Mouse (Mus musculus) brain, adult 2 months (tissue): ENCODE results near the gene Actg1.

Source experiments
- DNase-seq: peaks from one replicate; pipeline ENCODE4 v3.0.0; 2011; ENCODE audit warnings: low read depth, low spot score

Gene Actg1

DNA sequence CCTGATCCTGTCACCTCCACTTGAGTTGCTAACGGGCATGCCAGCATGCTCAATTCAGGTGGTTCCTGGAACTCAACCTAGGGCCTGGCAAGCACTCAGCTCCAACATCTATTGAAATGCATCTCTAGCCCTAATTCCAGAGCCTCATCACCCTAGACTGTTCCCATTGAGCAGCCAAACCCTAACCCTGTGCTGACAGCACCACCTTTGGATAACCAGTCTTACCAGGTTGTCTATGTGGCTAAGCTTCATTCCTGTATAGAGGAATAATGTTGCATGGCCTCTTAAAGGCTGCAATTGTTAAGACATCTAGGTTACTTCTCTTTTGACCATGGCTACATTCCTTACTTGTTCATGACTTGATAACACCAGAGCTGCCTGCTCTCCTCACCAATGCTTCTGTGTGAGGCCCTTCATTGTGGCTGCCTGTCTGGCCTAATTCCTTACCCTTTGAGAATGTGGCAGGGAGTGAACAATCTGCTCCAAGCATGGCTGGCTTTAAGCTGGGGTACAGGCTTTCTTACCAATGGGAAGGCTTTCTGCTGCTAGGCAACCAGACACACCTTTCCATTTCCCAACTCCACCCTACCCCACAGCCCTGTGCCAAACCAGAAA, 3.2 kb downstream of the Actg1 start:
- DNase-seq, result peak; percentile 38

DNA sequence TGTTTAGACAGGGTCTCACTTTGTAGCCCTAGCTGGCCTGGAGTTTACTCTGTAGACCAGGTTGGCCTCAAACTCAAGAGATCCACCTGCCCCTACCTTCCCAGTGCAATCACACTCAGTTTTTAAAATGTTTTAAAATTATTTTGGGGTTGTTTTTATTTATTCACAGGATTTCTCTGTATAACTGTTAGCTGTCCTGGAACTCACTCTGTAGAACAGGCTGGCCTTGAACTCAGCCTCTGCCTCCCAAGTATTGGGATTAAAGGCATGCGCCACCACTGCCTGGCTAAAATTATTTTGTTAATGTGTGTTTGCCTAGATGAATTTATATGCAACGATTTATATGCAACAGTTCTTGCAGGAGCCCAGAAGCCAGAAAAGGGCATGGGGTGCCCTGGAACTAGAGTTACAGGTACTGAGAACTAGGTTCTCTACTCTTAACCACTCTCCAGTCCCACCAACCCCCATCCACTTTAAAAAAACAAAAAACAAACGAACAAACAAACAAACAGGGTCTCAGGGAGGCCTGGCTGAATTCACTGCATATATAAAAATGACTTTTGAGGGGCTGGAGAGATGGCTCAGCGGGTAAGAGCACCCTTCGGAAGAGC, 3.9 kb downstream of the Actg1 start:
- DNase-seq, result no peak

DNA sequence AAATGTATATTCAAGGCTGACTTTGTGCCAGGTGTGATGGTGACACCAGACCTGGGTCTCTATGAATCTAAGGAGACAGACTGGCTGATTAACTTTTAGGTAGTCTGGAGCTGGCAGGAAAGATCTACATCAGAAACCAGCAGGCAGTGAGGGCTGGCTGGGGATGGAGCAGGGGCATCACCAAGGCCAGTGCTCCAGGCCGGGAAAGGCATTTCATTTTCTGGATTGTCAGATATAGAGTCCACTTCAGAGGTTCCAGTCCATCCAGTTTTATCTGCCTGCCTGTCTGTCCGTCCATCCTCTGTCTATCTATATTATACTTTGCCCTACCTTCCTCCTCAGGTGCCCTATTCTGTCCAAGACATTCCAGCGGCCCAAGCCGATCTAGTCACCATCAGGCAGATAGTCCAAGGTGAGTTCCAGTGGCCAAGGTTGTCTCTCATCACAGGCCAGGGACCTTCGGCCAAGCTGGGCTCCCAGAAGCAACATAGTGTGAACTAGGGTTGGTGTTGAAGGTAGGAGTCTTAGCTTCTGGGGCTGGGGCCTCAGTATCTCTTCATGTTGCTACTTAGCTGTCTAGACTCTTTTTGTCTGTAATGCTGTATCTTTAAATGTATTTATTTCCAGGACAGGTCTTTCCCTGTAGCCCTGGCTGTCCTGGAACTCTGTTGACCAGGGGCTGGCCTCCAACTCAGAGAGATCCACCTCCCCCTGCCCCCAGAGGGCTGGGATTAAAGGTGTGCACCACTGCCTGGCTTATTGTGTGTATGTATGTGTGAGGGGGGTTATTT, 4.6 kb downstream of the Actg1 start:
- peak; percentile 1 for DNase-seq

DNA sequence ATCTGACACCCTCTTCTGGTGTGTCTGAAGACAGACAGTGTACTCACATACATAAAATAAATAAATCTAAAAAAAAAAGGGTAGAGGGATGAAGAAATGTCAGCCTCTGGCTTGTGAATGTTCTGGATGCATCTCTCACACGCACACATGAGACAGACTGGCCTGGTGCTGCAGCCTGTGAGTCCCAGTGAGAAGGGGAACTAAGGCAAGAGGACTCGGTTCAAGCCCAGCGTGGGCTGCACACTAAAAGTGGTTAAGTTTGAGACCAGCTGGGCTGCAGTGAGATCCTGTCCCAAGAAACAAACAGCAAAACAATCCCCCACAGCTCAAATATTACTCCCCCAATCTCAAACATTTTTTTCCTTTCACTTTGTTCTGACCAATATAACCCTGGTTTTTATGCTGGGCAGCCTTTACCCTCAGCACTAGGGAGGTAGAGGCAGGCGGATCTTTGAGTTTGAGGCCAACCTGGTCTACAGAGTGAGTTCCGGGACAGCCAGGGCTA, 5.6 kb downstream of the Actg1 start:
- no peak for DNase-seq

DNA sequence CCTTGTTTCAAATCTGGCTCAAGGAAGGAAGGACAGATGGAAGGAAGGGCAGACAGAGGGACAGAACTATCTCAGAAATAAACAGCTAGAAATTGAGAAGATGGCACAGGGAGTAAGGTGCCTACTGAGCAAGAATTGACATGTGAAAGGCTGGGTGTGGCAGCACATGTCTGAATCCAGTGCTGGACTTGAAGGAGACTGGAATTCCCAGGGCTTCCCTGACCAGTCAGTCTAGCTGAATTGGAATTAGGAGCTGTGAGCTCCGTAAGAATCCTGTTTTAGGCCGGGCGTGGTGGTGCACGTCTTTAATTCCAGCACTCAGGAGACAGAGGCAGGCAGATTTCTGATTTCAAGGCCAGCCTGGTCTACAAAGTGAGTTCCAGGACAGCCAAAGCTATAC, 6.7 kb downstream of the Actg1 start:
- DNase-seq, result no peak

DNA sequence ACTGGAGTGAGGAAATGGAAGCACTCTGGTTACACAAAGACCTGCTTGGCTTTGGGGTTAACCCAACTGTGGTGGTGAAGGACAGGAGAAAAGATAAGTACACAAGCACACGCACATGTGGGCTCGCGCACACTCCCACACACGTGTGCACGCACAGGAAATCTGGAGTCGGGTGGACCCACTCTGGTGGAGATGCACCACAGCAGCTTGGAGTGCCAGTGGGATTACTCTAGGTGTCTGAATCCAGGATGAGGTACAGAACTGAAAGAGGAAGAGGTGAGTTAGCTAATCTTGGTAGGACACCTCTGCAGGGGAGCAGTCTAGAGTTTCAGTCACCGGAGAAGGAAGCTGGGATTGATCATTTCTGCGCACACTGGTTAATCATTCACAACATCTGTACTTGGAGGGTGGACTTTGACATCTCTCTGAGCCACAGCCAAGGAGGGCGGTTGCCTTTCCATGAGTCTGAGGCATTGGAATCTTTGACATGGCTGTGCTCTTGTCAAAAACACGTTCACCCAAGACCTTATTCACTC, 8.3 kb downstream of the Actg1 start:
- no peak for DNase-seq

DNA sequence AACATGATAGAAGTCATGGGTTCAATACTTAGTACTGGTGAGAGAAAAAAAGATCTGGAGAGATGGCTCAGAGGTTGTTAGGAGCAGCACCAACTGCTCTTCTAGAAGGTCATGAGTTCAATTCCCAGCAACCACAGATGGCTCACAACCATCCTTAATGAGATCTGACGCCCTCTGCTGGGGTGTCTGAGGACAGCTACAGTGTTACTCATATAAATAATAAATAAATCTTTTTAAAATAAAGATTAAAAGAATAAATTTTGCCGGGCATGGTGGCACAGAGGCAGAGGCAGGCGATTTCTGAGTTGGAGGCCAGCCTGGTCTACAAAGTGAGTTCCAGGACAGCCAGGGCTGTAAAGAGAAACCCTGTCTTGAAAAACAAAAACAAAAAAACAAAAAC, 9.6 kb downstream of the Actg1 start:
- DNase-seq, result no peak

DNA sequence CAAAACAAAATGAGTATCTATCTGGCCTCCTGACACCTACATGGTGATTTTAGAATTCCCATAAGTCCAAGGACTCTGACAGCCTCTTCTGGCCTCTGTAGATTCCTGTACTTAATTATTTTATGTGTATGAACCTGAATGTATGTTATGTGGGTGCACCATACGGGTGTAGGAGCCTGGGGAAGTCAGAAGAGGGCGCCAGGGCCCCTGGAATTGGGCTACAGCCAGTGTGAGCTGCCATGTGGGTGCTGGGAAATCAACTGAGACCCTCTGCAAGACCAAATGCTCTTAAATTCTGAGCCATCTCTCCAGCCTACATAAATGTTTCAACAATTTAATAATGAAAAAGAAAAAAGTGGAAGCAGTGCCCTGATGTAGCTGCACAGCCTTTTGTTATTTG, 10.9 kb downstream of the Actg1 start:
- no peak for DNase-seq

DNA sequence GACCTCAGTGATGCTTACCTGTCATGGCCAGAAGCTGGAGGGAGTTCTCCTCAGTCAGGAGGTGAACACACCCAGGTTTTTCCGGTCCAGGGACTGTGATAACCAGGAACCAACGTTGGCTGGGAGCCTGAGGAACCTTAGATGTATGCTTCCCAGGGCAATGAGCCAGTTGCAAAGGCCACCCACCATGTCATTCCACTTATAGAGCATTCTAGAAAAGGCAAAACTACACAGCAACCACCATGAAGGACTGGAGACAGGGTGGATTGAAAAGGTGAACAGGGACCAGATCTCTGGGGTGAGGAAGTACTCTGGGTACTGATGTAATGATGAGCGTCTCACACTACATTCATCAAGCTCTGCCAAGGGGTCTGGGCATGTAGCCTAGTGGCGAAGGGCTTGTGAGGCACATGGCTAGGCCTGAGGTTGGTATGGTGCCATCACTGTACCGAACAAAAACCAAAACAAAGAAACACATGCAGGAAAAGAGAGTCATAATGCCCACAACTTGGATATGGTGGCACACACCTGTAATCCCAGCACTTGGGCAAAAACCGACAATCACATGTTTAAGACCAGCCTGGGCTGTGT, 12.8 kb downstream of the Actg1 start:
- DNase-seq, result no peak

DNA sequence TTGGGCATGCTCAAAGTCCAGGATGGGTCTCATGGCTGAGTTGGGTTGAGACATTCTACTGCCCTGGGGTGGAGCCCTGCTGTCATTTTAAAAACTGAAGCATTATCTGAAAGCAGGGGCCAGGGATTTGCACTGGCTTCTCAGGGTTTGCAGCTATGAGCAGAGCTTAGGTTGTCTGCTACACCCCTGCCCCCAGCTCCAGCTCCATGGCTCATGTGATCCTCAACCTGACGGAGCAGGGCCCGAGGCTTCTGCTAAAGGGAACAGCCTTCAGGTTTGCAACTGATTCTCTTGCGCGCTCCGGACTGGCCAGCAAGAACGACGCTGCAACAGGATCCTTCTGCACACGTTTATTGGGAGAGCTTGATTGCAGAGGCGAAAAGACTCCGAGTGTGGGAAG, 28.2 kb downstream of the Actg1 start:
- no peak for DNase-seq

DNA sequence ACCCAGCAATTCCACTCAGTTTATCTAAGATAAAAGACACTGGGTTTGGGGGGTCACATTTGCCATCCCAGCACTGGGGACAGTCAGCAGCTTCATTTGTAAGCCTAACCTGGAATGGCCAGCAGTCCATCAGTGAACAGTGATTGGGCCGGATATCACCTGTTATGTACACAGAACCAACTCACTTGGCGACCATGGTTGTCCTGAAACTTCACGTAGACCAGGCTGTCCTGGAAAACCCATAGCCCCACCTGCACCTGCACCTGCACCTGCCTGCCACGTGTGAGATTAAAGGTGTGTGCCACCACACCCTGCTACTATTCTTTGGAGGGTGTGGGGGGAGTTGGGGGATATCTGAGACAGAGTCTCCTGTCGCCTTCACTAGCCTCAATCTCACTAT, 29.0 kb downstream of the Actg1 start:
- DNase-seq, result no peak

DNA sequence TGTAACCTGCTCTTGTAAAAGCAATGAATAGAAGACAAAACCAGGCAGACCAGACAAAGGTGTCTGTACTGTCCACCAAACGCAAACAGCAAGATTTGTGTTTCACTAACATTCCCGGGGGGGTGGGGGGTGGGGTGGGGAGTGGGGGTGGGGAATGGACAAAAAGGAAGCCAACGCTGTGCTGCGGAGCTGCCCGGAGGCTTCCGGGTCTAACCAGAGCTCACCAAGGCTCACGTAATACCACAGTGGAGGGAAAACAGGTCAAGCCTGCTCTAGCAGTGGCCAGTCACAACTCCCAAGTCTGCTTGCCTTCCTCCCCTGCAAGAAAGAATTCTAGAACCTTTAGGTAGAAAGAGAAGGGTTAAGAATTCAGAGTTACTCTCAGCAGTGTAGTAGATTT, 30.9 kb downstream of the Actg1 start:
- DNase-seq, result no peak

DNA sequence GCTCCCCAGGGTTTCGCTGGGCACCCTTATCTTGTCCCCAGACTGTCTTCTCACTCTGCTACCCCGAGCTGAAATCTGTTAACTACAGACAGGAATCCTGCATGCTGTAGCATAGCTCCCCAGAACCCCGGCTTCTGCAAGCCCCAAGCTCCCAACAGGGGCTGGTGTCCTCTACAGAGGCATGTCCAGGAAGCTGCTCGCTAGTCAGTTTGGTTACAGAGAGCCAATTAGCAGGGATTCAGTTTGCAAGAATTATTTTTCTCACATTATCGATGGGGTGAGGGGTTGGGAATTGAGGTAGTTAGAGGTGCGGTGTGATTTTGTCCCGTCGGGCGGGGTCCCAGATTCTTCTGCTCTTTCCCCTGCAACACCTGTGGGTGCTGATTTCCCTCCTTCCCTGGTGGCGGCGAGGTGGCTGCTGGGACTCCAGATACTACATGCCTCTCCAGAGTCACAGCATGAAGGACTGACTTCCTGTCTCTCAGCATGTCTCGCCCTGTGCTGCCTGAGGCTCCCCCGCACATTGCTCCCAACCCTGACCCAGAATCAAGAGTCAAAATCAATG, 31.6 kb downstream of the Actg1 start:
- DNase-seq, result peak; percentile 43

DNA sequence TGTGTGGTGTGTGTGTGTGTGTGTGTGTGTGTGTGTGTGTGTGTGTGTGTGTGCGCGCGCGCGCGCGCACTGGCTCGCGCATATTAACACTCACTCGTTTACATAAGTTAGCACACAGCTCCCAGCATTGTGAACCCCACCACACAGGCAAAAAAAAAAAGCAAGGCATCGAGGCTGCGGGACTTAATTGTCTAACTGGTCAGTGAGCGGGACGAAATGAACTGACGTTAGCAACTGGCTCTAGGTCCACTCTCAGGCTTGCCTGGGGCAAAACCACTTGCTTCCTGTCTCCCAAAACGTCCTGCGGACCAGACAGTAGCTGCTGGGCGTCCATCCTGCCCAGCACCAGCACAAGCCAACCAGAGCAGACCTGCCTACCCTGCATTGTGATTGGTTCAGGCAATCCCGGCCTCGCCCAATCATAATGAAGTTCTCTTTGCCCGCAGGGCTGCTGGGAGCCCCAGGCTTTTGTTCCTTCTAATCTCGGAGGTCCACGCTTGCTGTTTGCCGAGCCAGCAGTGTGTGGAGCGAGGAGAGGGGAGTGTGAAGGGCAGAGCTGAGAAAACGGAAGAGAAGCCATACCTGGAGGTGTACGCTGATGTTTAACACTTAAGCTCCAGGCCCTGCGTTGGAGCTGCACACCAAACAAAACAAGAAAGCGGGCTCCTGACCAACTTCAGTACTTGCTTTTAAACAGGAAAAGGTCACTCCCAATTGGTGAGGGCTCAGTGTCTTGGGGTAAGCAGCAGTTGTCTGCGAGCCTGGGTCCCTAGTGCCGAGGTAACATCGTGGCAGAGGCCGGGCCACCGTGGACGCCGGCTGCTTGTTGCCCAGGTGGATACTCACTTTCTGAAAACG, 32.3 kb downstream of the Actg1 start:
- peak; percentile 99 for DNase-seq

DNA sequence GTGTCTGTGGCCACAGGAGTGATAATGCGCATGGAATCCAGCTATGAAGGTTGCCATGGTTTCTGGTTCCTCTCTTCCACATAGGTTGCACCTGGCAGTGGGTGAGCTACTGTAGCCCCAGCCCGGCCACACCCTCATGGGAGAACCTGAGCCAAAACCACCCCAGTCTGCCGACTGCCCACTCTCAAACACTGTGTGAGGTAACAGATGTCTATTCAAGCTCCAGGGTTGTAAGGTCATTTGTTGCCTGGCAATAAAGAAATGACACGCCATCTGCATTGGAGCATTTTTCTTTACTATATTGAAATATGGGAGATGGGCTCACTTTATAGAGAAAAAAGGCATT, 33.0 kb downstream of the Actg1 start:
- DNase-seq, result peak; percentile 86

DNA sequence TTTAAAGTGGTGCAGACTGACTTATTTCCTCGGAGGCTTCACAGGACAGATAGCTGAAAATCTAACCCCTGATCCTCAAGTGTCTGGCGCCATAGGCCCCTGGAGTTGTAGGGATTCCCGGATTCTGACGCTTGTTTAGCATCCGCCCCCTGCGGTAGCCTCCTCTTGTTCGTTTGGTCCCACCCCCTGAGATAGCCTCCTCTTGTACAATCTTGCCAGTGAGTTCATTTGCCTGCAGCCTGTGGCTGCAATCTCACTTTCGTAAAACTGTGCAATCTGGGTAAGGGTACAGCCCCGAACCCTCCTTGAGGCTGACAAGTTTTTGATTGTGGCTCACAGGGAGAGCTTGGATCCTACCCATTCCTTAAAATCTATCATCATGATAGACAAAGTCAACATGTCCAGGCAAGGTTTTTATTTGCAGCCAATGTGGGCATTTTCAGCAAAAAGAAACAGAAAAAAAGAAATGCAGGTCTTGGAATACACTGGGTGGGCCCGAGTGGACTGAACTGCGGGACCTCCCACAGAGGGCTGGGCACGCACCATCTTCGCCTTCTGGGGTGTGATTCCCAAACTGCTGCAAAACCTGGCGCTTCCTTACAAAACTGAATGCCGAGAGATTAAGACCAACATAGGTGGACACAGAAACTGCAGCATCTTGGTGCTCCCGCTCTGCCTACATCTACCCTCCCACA, 33.5 kb downstream of the Actg1 start:
- DNase-seq, result no peak

DNA sequence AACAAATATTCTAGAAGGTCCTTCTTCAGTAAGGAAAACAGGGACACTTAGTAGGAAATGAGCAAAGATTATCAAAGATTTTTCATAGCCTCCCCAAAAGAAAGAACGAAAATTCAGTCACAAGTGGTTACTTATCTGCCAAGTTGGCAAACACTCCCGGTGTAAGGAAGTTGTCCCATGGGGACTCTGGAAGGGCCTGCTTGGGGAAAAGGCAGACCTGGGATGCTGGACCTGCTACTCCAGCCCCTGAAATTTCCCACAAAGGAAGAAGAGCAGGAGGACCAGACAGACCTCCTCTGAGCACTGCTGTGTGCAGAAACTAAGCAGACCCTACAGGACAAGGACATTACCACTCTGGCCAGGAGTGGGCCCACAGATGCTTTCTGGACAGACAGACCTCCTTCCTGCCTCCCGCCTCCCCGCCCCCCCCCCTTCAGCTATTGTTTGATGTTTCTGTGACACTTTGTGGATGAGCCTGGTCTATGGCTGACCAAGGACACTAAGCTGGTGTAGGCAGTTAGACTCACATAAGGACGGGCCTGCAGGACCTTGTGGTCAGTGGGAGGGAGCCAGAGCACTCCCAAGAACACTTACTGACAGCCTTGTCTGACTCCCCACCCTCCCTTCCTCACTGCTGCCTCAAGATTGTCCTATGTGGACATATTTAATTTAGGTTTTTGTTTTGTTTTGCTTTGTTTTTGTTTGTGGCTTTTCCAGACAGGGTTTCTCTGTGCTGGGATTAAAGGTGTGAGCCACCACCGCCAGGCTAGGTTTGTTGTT, 34.2 kb downstream of the Actg1 start:
- no peak for DNase-seq

DNA sequence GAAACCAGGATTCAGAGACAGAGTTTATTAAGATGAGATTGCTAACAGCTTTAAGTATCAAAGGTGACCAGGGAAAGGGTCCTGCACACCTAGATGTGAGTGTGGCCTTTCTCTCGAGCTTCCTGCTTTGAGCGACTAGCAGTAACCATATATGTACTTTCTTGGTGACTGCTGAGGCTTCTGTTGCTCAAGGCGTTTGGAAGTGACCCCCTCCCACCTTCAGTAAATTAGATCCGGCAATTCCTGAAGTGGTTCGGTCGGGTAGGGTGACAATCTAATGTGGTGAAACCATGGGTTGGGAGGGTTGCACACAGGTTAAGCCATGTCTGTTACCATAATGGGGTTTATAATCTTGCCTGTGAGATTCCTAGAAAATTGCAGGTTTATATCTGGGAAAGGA, 36.3 kb downstream of the Actg1 start:
- DNase-seq, result no peak

DNA sequence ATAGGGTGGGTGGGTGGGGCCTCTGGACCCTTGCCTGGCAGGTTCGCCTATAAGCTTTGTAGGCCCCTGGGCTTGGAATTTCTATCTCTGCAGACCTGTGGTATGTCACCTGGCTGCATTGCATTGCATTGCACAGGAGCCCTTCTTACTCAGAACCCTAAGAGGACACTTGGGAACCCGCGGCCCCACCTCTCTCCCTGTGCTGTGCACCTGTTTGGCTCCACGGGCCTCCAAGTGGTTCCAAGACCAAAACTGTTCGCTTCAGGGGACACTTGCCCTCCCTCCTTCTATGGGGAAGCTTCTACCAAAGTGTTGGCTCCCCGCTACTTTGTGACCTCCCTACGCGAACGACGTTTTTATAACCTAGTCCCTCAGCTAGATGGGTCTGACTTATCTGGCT, 36.8 kb downstream of the Actg1 start:
- DNase-seq, result no peak
